Mouse (Mus musculus) myocyte (in vitro differentiated cells): ENCODE measurements at regions not wholly inside any gene's neighbourhood (a gene's known extent, or its start where the extent isn't known, plus 50 kb on each side); places are given as distances from the start of the nearest gene placed in this dataset.
"Not testable (repeated sequence)": the region's sequence is repeated elsewhere in the genome, so short reads cannot be mapped to it uniquely, and the experiment has no call there.

Experiments used
- MYOD1 ChIP-seq, 3 experiments: IDR thresholded peaks; one replicate each; pipeline ENCODE4 v1.6.1; 2011; ENCODE audit warnings: control low read depth in 2 of 3, low read depth in 2 of 3, mild to moderate bottlenecking in 2 of 3, moderate library complexity in 1 of 3; ENCODE audit not compliant: insufficient read length in 2 of 3, control insufficient read depth in 1 of 3
- POLR2A ChIP-seq: IDR thresholded peaks from one replicate; pipeline ENCODE4 v1.6.1; 2011; ENCODE audit warnings: low read depth, mild to moderate bottlenecking, control low read depth, moderate library complexity; ENCODE audit not compliant: insufficient read length
- POLR2AphosphoS2 ChIP-seq: IDR thresholded peaks from one replicate; pipeline ENCODE4 v1.6.1; 2011; ENCODE audit warnings: low read depth, control low read depth; ENCODE audit not compliant: insufficient read length

DNA sequence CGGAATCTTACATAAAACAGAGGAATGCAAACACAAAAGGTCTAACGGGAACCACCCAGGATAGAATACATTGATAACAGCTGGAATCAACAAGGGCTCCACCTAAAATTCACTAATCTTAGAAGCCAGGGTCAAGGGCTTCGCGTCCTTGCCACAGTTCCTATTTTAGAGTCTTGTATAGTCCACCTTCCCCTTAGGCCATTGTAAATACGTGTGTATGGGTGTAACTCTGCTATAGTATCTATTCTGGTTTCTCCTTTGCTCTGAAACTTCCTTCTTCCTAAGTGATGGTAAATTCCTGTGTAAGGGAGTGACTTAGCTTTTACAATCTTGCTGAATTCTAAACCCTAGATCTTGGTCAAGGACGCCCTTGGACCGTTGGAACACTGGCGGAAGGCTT is 87.3 kb downstream of the 9530068E07Rik start:
- not testable (repeated sequence) for TF ChIP-seq POLR2A; POLR2AphosphoS2; MYOD1 (IDR thresholded peaks at IDR 0.05; ENCODE audit: control insufficient read depth in 1 of 3, insufficient read length in 2 of 3, low read depth in 2 of 3)
